In the genomic region with DNA sequence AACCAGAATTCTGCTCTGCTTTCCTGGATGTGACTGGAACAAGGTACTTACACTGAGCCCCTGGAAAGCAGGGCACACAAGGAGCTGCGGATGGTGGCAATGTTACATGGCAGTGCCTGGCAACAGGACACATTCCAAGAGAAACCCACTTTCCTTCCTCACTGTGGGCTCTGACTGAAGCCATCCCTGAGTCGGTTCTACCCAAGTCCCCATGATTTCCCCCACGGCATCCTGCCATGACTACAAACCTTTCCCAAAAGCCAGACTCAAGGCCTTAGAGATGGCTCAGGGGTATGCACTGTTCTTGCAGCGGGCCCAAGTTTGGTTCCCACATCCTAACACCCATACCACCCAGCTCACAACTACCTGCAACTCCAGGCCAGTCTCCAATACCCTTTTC, we compare ENCODE assay signal across 20 mouse cellular contexts. TPM values are rescaled to one million over a fixed set of nuclear protein-coding genes. Genes with fewer than 3 reads are reported as not detected.
DNase-seq lines count a peak whose midpoint lies in the region; ATAC-seq and TF ChIP-seq lines count a peak whose summit lies in the region.
"Had no signal": no experiment of that assay in that cellular context is flagged by ENCODE, and none has a peak within 500 bp of the region (broad histone marks: within the 10 kb centered on the region; RNA-seq: fewer than 3 reads in every experiment).

No protein-coding gene starts in this region.

- no peak for TF ChIP-seq CTCF in thymus, adult 2 months (IDR thresholded peaks at IDR 0.05; ENCODE audit: borderline replicate concordance, control insufficient read depth, extremely low read depth, insufficient read depth, low read length, poor library complexity)
- no peak for TF ChIP-seq CTCF in small intestine, adult 2 months (IDR thresholded peaks at IDR 0.05; ENCODE audit: extremely low read depth, insufficient read length, insufficient replicate concordance, low read depth, low read length)

- H3K36me3 ChIP-seq in midbrain, embryonic 11.5 days (ENCODE audit: control insufficient read depth, insufficient read depth, low read length): peaks cover 3% of the 10 kb centered on the region; the same call in 1 of the 2 replicates
- peaks cover 22% of the 10 kb centered on the region for H3K36me3 ChIP-seq in midbrain, embryonic 10.5 days
- 0 out of 2 replicates have a peak, but pooled peaks cover 4% of the 10 kb centered on the region for H3K36me3 ChIP-seq in thymus, adult 2 months (ENCODE audit: control insufficient read depth, insufficient read depth, low read length)
- peaks cover 26% of the 10 kb centered on the region for H3K36me3 ChIP-seq in small intestine, adult 2 months (ENCODE audit: control insufficient read depth, insufficient read depth, low read length)

- H3K4me2 ChIP-seq in midbrain, embryonic 11.5 days: no peak overlapping the region
- H3K4me2 ChIP-seq: embryonic facial prominence, embryonic 12.5 days; forebrain, embryonic 13.5 days; forebrain, embryonic 15.5 days had no signal

- no peak overlapping the region for H3K9ac ChIP-seq in midbrain, embryonic 11.5 days (ENCODE audit: low read length)
- H3K9ac ChIP-seq: embryonic facial prominence, embryonic 12.5 days; forebrain, embryonic 13.5 days; forebrain, embryonic 15.5 days had no signal

- no peaks in the 10 kb centered on the region for H3K27me3 ChIP-seq in midbrain, embryonic 11.5 days (ENCODE audit: control insufficient read depth, insufficient read depth, low read length)
- H3K27me3 ChIP-seq in midbrain, embryonic 10.5 days (ENCODE audit: low read depth, poor library complexity, severe bottlenecking): no peaks in the 10 kb centered on the region
- no peaks in the 10 kb centered on the region for H3K27me3 ChIP-seq in thymus, adult 2 months (ENCODE audit: control insufficient read depth, insufficient read depth, low read length)
- H3K27me3 ChIP-seq in small intestine, adult 2 months (ENCODE audit: control insufficient read depth, insufficient read depth, low read length): no peaks in the 10 kb centered on the region
- H3K27me3 ChIP-seq: embryonic facial prominence, embryonic 12.5 days; forebrain, embryonic 13.5 days; forebrain, embryonic 15.5 days had no signal

- no peak for ATAC-seq in midbrain, embryonic 11.5 days (ENCODE audit: low FRiP score)
- ATAC-seq: forebrain, embryonic 13.5 days; forebrain, embryonic 15.5 days had no signal

- WGBS in midbrain, embryonic 11.5 days: 93% methylated on average over 4 of the region's 4 CpGs
- WGBS in midbrain, embryonic 10.5 days: 89% methylated on average over 4 of the region's 4 CpGs
- WGBS in thymus, adult 2 months: 96% methylated on average over 4 of the region's 4 CpGs
- WGBS in small intestine, adult 2 months: 88% methylated on average over 4 of the region's 4 CpGs

- no peak overlapping the region for H3K27ac ChIP-seq in midbrain, embryonic 11.5 days (ENCODE audit: low read depth, low read length)
- no peak overlapping the region for H3K27ac ChIP-seq in midbrain, embryonic 10.5 days (replicated peaks)
- peak overlapping the region; percentile 59 for H3K27ac ChIP-seq in thymus, adult 2 months (ENCODE audit: control insufficient read depth, insufficient read depth, low read length)
- H3K27ac ChIP-seq in small intestine, adult 2 months (ENCODE audit: insufficient read depth, low read depth, low read length): peak overlapping the region; percentile 59
- H3K27ac ChIP-seq: embryonic facial prominence, embryonic 10.5 days; embryonic facial prominence, embryonic 12.5 days; forebrain, embryonic 13.5 days; forebrain, embryonic 15.5 days had no signal

- no peaks in the 10 kb centered on the region for H3K9me3 ChIP-seq in midbrain, embryonic 11.5 days (ENCODE audit: control insufficient read depth, low read length)
- 0 out of 2 replicates have a peak, but pooled peaks cover 2% of the 10 kb centered on the region for H3K9me3 ChIP-seq in midbrain, embryonic 10.5 days (replicated peaks)
- H3K9me3 ChIP-seq: embryonic facial prominence, embryonic 10.5 days; embryonic facial prominence, embryonic 12.5 days; forebrain, embryonic 13.5 days; forebrain, embryonic 15.5 days had no signal

- no peaks in the 10 kb centered on the region for H3K4me1 ChIP-seq in midbrain, embryonic 11.5 days (ENCODE audit: control insufficient read depth, insufficient read depth, low read length)
- no peaks in the 10 kb centered on the region for H3K4me1 ChIP-seq in midbrain, embryonic 10.5 days
- H3K4me1 ChIP-seq in thymus, adult 2 months (replicated peaks; ENCODE audit: control insufficient read depth, insufficient read depth, low read length): peaks cover 26% of the 10 kb centered on the region
- no peaks in the 10 kb centered on the region for H3K4me1 ChIP-seq in small intestine, adult 2 months (ENCODE audit: control insufficient read depth, insufficient read depth, insufficient read length, low read length)
- H3K4me1 ChIP-seq: embryonic facial prominence, embryonic 10.5 days; embryonic facial prominence, embryonic 12.5 days; forebrain, embryonic 13.5 days; forebrain, embryonic 15.5 days had no signal

- no peak for TF ChIP-seq POLR2A in thymus, adult 2 months (IDR thresholded peaks at IDR 0.05; ENCODE audit: control insufficient read depth, extremely low read depth, insufficient read depth, low read length, poor library complexity)
- TF ChIP-seq POLR2A in small intestine, adult 2 months (IDR thresholded peaks at IDR 0.05; ENCODE audit: low read depth, low read length): no peak

- H3K4me3 ChIP-seq in midbrain, embryonic 11.5 days (ENCODE audit: low read depth, low read length): no peak overlapping the region
- no peak overlapping the region for H3K4me3 ChIP-seq in midbrain, embryonic 10.5 days
- H3K4me3 ChIP-seq in thymus, adult 2 months (ENCODE audit: control insufficient read depth, insufficient read depth, low read length): no peak overlapping the region
- no peak overlapping the region for H3K4me3 ChIP-seq in small intestine, adult 2 months (ENCODE audit: low read depth, low read length)
- H3K4me3 ChIP-seq: embryonic facial prominence, embryonic 10.5 days; embryonic facial prominence, embryonic 12.5 days; forebrain, embryonic 13.5 days; forebrain, embryonic 15.5 days had no signal

- DNase-seq in midbrain, embryonic 11.5 days (ENCODE audit: low spot score, missing footprints): peak; percentile 67
- DNase-seq in midbrain, embryonic 10.5 days (ENCODE audit: low spot score): no peak
- peak; percentile 14 for DNase-seq in thymus, adult 2 months
- no peak for DNase-seq in thymus, adult 18-20 months
- DNase-seq in thymus, postnatal 4 days: peak; percentile 32
- no peak for DNase-seq in thymus, postnatal 14 days
- no peak for DNase-seq in frontal cortex, postnatal 36 days (ENCODE audit: low spot score in 2 of 2)
- DNase-seq: adrenal gland, adult 2 months; adrenal gland, postnatal 10 days; adrenal gland, postnatal 25 days; cerebellum, adult 11-12 months; cerebellum, adult 2 months; cerebellum, adult 9-10 months; cerebellum, postnatal 10 days; cerebellum, postnatal 25 days had no signal

RNA-seq across cellular contexts. Expression of a gene that starts 28.2 kb away (rescaled TPM):
- 1.9 TPM in 2 replicates for polyA plus RNA-seq in midbrain, embryonic 11.5 days (2014; fragmentation: Nextera tagmentation; extraction: Ambion mirVana)
- 1.4 and 2.1 TPM in 2 replicates for polyA plus RNA-seq in midbrain, embryonic 10.5 days (2016; fragmentation: Nextera tagmentation; extraction: Ambion mirVana)
- 15.7 and 20.0 TPM in 2 replicates for polyA plus RNA-seq in thymus, adult 2 months (2012; rRNA removed)
- 7.3 and 12.9 TPM in 2 replicates for polyA plus RNA-seq in small intestine, adult 2 months (2012; rRNA removed)

Comparison
In these comparisons a context has a peak if more than half of its experiments do, and no peak if none do; other contexts are left out.
1. DNase-seq: peak in midbrain, embryonic 11.5 days (single experiment), thymus, adult 2 months (single experiment) and thymus, postnatal 4 days (single experiment); none in midbrain, embryonic 10.5 days (single experiment), thymus, adult 18-20 months (0 of 2), thymus, postnatal 14 days (single experiment) and frontal cortex, postnatal 36 days (0 of 2).
2. H3K27ac ChIP-seq: peak in thymus, adult 2 months (single experiment) and small intestine, adult 2 months (single experiment); none in midbrain, embryonic 11.5 days (single experiment) and midbrain, embryonic 10.5 days (single experiment).